Mouse (Mus musculus) forebrain, embryonic 11.5 days (tissue): ENCODE results near the gene 3110009E18Rik. TPM values are rescaled to one million over a fixed set of nuclear protein-coding genes. Genes with fewer than 3 reads are reported as not detected.
"Not testable (repeated sequence)": the region's sequence is repeated elsewhere in the genome, so short reads cannot be mapped to it uniquely, and the experiment has no call there.

ENCODE experiments used
- ATAC-seq: fragments of 200-750 bp; cut with Nextera tagmentation; replicated peaks from 2 replicates; pipeline ENCODE4 v1.8.0; 2017; ENCODE audit warnings: moderate TSS enrichment; ENCODE audit not compliant: low FRiP score
- DNase-seq: peaks from one replicate; pipeline ENCODE4 v3.0.0-alpha.2; 2017; ENCODE audit warnings: low spot score
- H3K27ac ChIP-seq: fragments of 300-500 bp; sonication (generic); 2 replicates; pipeline ENCODE4 v1.5.1; 2014; ENCODE audit warnings: low read depth, low read length
- H3K27me3 ChIP-seq: fragments of 300-500 bp; sonication (generic); 2 replicates; pipeline ENCODE4 v1.6.1; 2014; ENCODE audit warnings: mild to moderate bottlenecking, low read length, mixed read lengths; ENCODE audit not compliant: control insufficient read depth, insufficient read depth
- H3K36me3 ChIP-seq: fragments of 300-500 bp; sonication (generic); 2 replicates; pipeline ENCODE4 v1.6.1; 2014; ENCODE audit warnings: mild to moderate bottlenecking, low read length, moderate library complexity, mixed read lengths; ENCODE audit not compliant: control insufficient read depth, insufficient read depth
- H3K4me1 ChIP-seq: fragments of 300-500 bp; sonication (generic); replicated peaks from 2 replicates; pipeline ENCODE4 v1.6.1; 2014; ENCODE audit warnings: low read length, mixed read lengths; ENCODE audit not compliant: control insufficient read depth, insufficient read depth
- H3K4me2 ChIP-seq: fragments of 300-500 bp; sonication (generic); 2 replicates; pipeline ENCODE4 v1.6.1; 2014; ENCODE audit warnings: low read depth, mild to moderate bottlenecking, low read length, moderate library complexity, mixed read lengths; ENCODE audit not compliant: severe bottlenecking
- H3K4me3 ChIP-seq: fragments of 300-500 bp; sonication (generic); 2 replicates; pipeline ENCODE4 v1.5.1; 2014; ENCODE audit warnings: low read depth, low read length
- H3K9ac ChIP-seq: fragments of 300-500 bp; sonication (generic); 2 replicates; pipeline ENCODE4 v1.6.1; 2014; ENCODE audit warnings: low read length
- H3K9me3 ChIP-seq: fragments of 300-500 bp; sonication (generic); 2 replicates; pipeline ENCODE4 v1.6.1; 2016; ENCODE audit warnings: low read length, mixed read lengths; ENCODE audit not compliant: control insufficient read depth
- WGBS: fragments of 180-500 bp; shearing (Covaris S2); extraction: QIAGEN DNeasy Blood & Tissue Kit; methylation state at CpG from one replicate; pipeline ENCODE4 v1.1.7; 2014; 5-methylcytosine and 5-hydroxymethylcytosine counted together
- polyA plus RNA-seq: library from polyadenylated mRNA; unstranded; fragments of >200 nt; fragmentation: Nextera tagmentation; extraction: Ambion mirVana; gene quantifications from 2 replicates; pipeline ENCODE4 v1.2.1, GENCODE M21; 2014

Gene 3110009E18Rik
- polyA plus RNA-seq, 1 experiment from 2014 or later, result 23.1 TPM

DNA sequence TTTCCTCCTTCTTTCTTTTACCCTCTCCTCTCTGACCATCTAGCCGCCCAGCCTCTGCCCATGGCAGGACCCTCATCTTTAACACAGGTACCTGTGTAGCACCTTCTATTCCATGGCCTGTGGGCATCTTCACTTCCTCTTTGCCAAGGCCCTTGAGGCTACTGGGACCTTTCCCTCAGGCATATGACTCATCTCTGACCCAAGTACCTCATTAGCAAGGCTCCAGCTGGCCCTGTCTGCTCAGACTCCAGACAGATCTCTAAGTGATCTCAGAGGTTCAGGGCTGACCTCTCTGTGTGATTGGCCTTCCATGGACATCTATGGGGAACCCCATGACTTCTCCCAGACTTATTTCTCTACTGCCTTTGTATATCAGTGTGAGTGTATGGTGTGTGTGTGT, 40.4 kb upstream of the 3110009E18Rik start:
- peaks cover 2% of the 10 kb centered on the region; the same call in 1 of the 2 replicates for H3K27me3 ChIP-seq
- H3K4me3 ChIP-seq, result no peak overlapping the region
- WGBS, result 89% methylated on average over 1 of the region's 1 CpGs

DNA sequence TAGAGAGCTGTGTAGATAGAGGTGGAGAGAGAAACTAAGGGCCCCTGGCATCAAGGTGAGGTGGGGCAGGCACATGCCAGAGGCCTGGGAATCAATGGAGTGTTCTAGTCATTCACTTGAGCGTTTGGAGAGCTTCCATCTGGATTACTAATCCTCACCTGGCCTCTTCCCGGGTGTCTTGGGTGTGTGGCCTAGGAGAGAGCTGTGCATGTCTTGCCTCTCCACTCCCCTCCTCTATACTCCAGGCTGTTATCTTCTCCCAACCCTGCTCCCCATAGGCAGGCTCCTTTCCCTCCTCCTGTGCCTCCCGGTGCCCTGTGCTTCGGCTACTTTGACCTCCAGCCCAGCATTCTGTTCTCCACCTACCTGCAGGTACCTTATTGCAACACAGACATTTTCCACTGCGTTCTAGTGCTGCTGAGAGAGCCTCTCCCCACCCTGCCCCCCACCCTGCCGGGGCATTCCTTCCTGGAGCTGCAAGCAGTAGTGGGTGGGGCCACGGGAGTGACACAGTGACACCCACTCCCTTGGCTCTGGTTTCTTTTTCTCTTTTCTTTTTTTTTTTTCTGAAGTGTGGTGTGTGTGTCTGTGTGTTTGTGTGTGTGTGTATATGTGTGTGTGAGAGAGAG, 37.9 kb upstream of the 3110009E18Rik start:
- Histone ChIP-seq H3K9me3 (no peaks in the 10 kb centered on the region), H3K36me3 (no peaks in the 10 kb centered on the region), H3K27me3 (no peaks in the 10 kb centered on the region), H3K9ac (no peak overlapping the region), H3K4me2 (no peak overlapping the region), H3K27ac (no peak overlapping the region), H3K4me3 (no peak overlapping the region), H3K4me1 (peaks cover under 1% of the 10 kb centered on the region; the same call in 1 of the 2 replicates)
- no peak for DNase-seq
- ATAC-seq, result no peak
- WGBS, result 45% methylated on average over 7 of the region's 7 CpGs

More for the DNA sequence above, 40.4 kb upstream of the 3110009E18Rik start:
- ATAC-seq (no peak), DNase-seq (no peak)
- Histone ChIP-seq H3K27ac (no peak overlapping the region), H3K9ac (no peak overlapping the region), H3K4me1 (peaks cover 2% of the 10 kb centered on the region; the same call in 1 of the 2 replicates), H3K4me2 (no peak overlapping the region), H3K9me3 (no peaks in the 10 kb centered on the region), H3K36me3 (no peaks in the 10 kb centered on the region)

DNA sequence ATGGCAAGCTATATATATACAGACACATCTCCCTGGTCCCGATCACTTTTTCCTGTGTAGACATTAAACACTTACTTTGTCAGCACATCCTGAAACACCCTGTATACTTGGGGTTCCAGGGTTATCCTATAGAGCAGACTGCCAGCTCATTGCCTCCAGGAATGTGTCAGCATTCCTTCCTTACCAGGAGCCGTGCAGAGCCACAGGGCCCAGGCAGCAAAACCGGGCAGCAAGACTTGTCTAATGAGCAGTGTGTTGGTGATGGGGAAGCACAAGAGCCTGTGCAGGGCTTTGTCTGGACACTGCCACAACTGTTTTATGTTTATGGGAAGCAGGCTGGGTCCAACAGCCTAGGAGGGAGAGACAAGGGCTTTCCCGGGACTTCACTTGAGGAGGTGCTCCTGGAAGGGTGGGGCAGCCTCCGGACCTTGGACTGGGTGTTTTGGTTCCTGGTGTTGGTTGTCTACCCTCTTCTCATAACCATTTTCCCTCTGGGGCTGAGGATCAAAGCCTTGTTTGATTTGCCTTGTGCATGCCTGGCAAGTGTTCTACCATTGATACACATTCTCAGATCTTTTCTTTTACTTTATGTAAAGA, 37.0 kb upstream of the 3110009E18Rik start:
- no peaks in the 10 kb centered on the region for H3K9me3 ChIP-seq
- H3K4me1 ChIP-seq, result no peaks in the 10 kb centered on the region
- H3K4me3 ChIP-seq, result no peak overlapping the region
- 68% methylated on average over 5 of the region's 5 CpGs for WGBS
- H3K9ac ChIP-seq, result no peak overlapping the region
- H3K27me3 ChIP-seq, result no peaks in the 10 kb centered on the region
- H3K27ac ChIP-seq, result no peak overlapping the region
- ATAC-seq, result no peak
- no peaks in the 10 kb centered on the region for H3K36me3 ChIP-seq
- DNase-seq, result no peak
- no peak overlapping the region for H3K4me2 ChIP-seq

DNA sequence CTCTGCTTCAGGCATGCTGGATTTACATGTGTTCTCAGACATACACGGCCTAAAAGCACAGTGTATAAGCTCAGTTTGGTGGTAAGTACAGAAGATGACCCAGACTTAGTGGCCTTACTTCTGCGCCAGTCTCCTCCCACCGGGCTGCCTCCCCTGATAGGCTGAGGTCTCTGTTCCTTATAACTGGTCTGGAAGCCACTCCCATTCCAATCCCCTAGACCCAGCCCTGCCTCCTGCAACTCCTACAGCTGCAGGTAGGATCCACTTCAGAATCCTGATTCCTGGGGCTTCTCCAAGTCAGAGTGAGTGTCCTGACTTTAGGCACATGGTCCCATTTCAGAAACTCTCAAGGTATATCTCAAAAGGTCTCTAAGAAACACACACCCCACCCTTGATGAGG, 35.3 kb upstream of the 3110009E18Rik start:
- H3K4me2 ChIP-seq, result no peak overlapping the region
- ATAC-seq, result no peak
- WGBS, result 75% methylated on average over 3 of the region's 3 CpGs

DNA sequence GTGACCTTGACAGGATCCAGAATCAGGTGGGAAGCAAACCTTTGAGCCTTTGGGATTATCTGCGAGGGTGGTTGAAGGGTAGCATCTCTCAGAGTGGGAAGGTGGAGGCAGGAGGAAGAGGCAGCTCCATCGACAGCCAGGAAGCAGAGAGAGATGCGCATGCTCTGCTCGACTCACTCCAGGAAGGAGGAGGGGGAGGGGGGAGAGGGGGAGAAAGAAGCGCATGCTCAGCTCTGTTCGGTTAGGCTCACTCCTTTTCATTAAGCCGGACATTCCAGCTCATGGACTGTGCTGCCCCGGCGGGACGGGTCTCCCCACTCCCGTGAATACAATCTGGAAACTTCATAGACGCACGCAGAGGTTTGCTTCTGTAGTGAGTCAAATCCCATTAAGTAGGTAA, 34.3 kb upstream of the 3110009E18Rik start:
- Histone ChIP-seq H3K36me3 (no peaks in the 10 kb centered on the region), H3K4me1 (no peaks in the 10 kb centered on the region), H3K27ac (no peak overlapping the region), H3K4me3 (no peak overlapping the region), H3K27me3 (no peaks in the 10 kb centered on the region), H3K9ac (no peak overlapping the region), H3K4me2 (no peak overlapping the region), H3K9me3 (no peaks in the 10 kb centered on the region)
- 68% methylated on average over 13 of the region's 13 CpGs for WGBS
- no peak for DNase-seq
- ATAC-seq, result no peak

More for the DNA sequence above, 35.3 kb upstream of the 3110009E18Rik start:
- H3K4me1 ChIP-seq, result no peaks in the 10 kb centered on the region
- no peaks in the 10 kb centered on the region for H3K27me3 ChIP-seq
- H3K9me3 ChIP-seq, result no peaks in the 10 kb centered on the region
- no peak for DNase-seq
- H3K36me3 ChIP-seq, result no peaks in the 10 kb centered on the region
- no peak overlapping the region for H3K9ac ChIP-seq
- H3K27ac ChIP-seq, result no peak overlapping the region
- H3K4me3 ChIP-seq, result no peak overlapping the region

DNA sequence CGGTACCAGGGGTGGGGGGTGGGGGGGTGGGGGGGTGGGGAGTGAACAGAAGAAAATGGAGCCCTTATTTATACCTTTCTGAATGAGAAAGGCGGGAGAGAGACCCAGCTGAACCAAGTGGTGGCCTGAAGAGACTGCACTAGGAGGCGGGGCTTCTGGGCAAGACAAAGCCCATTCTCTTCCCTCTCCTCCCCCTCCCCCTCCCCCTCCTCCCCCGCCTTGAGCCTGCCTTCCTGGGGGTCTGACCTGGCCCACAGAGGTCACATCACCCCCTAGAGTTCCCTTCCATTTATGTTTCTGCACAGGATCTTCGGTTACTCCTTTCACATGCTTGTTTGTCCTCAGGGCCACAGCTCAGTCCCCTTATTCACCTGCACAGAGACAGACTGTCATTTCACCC, 31.8 kb upstream of the 3110009E18Rik start:
- Histone ChIP-seq H3K4me2 (no peak overlapping the region), H3K27me3 (no peaks in the 10 kb centered on the region), H3K4me1 (no peaks in the 10 kb centered on the region), H3K4me3 (no peak overlapping the region), H3K9me3 (no peaks in the 10 kb centered on the region; the same call in 1 of the 2 replicates), H3K27ac (no peak overlapping the region), H3K9ac (no peak overlapping the region), H3K36me3 (no peaks in the 10 kb centered on the region)
- WGBS, result 9% methylated on average over 4 of the region's 5 CpGs
- ATAC-seq (no peak), DNase-seq (no peak)

DNA sequence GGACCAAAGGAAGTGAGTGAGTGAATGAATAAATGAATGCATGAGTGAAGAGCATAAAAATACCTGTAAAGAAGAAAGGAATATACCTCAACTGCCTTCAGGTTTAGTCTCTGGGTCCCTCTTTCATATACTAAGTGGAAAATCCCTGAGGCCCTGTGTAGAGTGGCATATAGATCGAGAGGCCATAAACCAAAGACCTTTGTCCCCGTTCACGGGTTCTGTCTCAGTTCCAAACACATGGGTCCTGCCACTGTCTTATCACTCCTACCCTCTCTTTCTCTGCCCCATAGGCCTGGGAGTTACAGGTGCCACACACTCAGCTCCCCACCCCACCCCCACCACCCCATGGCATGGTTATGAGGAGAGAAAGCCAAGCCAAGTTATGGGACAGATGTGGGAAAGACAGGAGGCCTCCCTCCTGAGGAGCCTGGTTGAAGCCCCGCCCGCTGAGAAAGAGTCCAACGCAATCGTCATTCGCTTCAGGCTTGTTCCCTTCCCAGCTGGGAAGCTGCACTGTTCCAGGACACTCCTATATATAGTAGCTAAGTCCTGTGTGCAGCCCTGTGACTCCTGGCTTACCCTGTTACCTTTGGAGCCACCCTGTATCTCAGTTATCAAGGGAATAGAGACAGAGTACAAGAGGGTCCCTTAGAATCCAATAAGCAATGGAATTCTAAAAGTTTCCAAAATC, 30.0 kb upstream of the 3110009E18Rik start:
- H3K9ac ChIP-seq, result no peak overlapping the region
- ATAC-seq, result no peak
- no peaks in the 10 kb centered on the region for H3K4me1 ChIP-seq
- no peak overlapping the region for H3K27ac ChIP-seq
- H3K9me3 ChIP-seq, result no peaks in the 10 kb centered on the region; the same call in 1 of the 2 replicates
- WGBS, result 90% methylated on average over 8 of the region's 8 CpGs
- H3K4me3 ChIP-seq, result no peak overlapping the region
- H3K36me3 ChIP-seq, result no peaks in the 10 kb centered on the region
- no peak for DNase-seq
- H3K27me3 ChIP-seq, result no peaks in the 10 kb centered on the region
- H3K4me2 ChIP-seq, result no peak overlapping the region

DNA sequence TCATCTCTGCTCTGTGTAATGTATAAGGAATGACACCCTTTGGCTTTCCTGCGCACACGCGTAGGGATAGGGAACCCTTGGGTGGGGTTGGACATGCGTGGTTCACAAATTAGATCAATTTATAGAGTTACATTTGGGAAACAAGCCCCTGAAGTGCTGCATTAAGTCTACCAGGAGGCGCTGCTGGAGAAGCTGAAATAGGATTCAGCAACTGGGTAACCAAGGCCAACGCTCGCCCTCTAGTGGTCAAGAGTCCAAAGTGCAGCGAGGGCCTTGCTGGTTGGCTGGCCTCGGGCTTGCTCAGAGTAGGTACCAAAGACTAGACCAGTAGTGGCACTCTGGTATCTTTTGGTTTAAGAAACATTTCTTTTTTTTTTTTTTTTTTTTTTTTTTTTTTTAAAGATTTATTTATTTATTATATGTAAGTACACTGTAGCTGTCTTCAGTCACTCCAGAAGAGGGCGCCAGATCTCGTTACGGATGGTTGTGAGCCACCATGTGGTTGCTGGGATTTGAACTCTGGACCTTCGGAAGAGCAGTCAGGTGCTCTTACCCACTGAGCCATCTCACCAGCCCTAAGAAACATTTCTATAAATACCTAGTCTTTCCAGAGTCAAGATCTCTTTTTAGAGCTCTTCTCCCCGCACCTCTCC, 27.4 kb upstream of the 3110009E18Rik start:
- 52% methylated on average over 11 of the region's 14 CpGs for WGBS
- not testable (repeated sequence) for H3K9me3 ChIP-seq, H3K9ac ChIP-seq, H3K27ac ChIP-seq, H3K4me2 ChIP-seq, H3K27me3 ChIP-seq, H3K4me3 ChIP-seq, H3K4me1 ChIP-seq, H3K36me3 ChIP-seq
- ATAC-seq, result peak; percentile 70
- peak; percentile 90 for DNase-seq
